Mouse (Mus musculus) intestine, postnatal 0 days (tissue): ENCODE data around the gene Cdkl1. TPM values are rescaled to one million over a fixed set of nuclear protein-coding genes. Genes with fewer than 3 reads are reported as not detected.

Source experiments
- ATAC-seq: fragments of 200-750 bp; cut with Nextera tagmentation; 2 replicates; pipeline ENCODE4 v1.8.0; 2017; ENCODE audit warnings: mild to moderate bottlenecking, moderate TSS enrichment, moderate library complexity
- H3K27ac ChIP-seq: fragments of 300-500 bp; sonication (generic); 2 replicates; pipeline ENCODE4 v1.5.1; 2014; ENCODE audit warnings: mild to moderate bottlenecking, low read depth, low read length, moderate library complexity
- H3K27me3 ChIP-seq: fragments of 300-500 bp; sonication (generic); replicated peaks from 2 replicates; pipeline ENCODE4 v1.6.1; 2014; ENCODE audit warnings: low read length, mixed read lengths; ENCODE audit not compliant: control insufficient read depth, insufficient read depth
- H3K36me3 ChIP-seq: fragments of 300-500 bp; sonication (generic); 2 replicates; pipeline ENCODE4 v1.6.1; 2014; ENCODE audit warnings: mild to moderate bottlenecking, moderate library complexity; ENCODE audit not compliant: control insufficient read depth, insufficient read depth
- H3K4me1 ChIP-seq: fragments of 300-500 bp; sonication (generic); replicated peaks from 2 replicates; pipeline ENCODE4 v1.6.1; 2014; ENCODE audit warnings: antibody characterized with exemption, low read length, mixed read lengths; ENCODE audit not compliant: control insufficient read depth, insufficient read depth
- H3K4me2 ChIP-seq: fragments of 300-500 bp; sonication (generic); replicated peaks from 2 replicates; pipeline ENCODE4 v1.6.1; 2014; ENCODE audit warnings: low read depth, mild to moderate bottlenecking, moderate library complexity
- H3K4me3 ChIP-seq: fragments of 300-500 bp; sonication (generic); 2 replicates; pipeline ENCODE4 v1.5.1; 2014; ENCODE audit warnings: low read depth, low read length
- H3K9ac ChIP-seq: fragments of 300-500 bp; sonication (generic); 2 replicates; pipeline ENCODE4 v1.6.1; 2014; ENCODE audit warnings: mild to moderate bottlenecking, low read depth, low read length
- H3K9me3 ChIP-seq: fragments of 300-500 bp; sonication (generic); 2 replicates; pipeline ENCODE4 v1.6.1; 2016; ENCODE audit warnings: mixed run types; ENCODE audit not compliant: control insufficient read depth
- CTCF ChIP-seq: sonication (generic); IDR thresholded peaks from 2 replicates; pipeline ENCODE4 v1.5.1; 2016; ENCODE audit warnings: low read depth, mild to moderate bottlenecking, control low read depth, antibody characterized with exemption, moderate library complexity
- WGBS: fragments of 180-500 bp; shearing (Covaris S2); extraction: QIAGEN DNeasy Blood & Tissue Kit; methylation state at CpG from one replicate; pipeline ENCODE4 v1.1.7; 2014; 5-methylcytosine and 5-hydroxymethylcytosine counted together
- polyA plus RNA-seq: library from polyadenylated mRNA; unstranded; fragments of >200 nt; fragmentation: Nextera tagmentation; extraction: Ambion mirVana; gene quantifications from 2 replicates; pipeline ENCODE4 v1.2.1, GENCODE M21; 2015

The Cdkl1 gene
- polyA plus RNA-seq, 1 experiment from 2014 or later: 1.5 TPM

- no peaks in the 10 kb centered on the region for H3K27me3 ChIP-seq
- H3K27ac ChIP-seq: no peak overlapping the region; the same call in 1 of the 2 replicates
- no peak overlapping the region for H3K4me2 ChIP-seq
- 61% methylated on average over 11 of the region's 11 CpGs for WGBS
- H3K4me3 ChIP-seq: no peak overlapping the region
- no peak for ATAC-seq
- H3K36me3 ChIP-seq: peaks cover 33% of the 10 kb centered on the region
- no peak for TF ChIP-seq CTCF
- H3K9me3 ChIP-seq: no peaks in the 10 kb centered on the region
- H3K4me1 ChIP-seq: no peaks in the 10 kb centered on the region
- no peak overlapping the region for H3K9ac ChIP-seq
Observed at GRCm38 (mm10) chr12:69807399-69807985, 16.4 kb upstream of the Cdkl1 start.

- WGBS: 84% methylated on average over 6 of the region's 6 CpGs
- no peak overlapping the region for H3K4me2 ChIP-seq
- no peaks in the 10 kb centered on the region for H3K27me3 ChIP-seq
- H3K27ac ChIP-seq: no peak overlapping the region
- no peaks in the 10 kb centered on the region for H3K4me1 ChIP-seq
- H3K9ac ChIP-seq: no peak overlapping the region
- TF ChIP-seq CTCF: no peak
- H3K4me3 ChIP-seq: no peak overlapping the region
- H3K9me3 ChIP-seq: no peaks in the 10 kb centered on the region
- peaks cover 33% of the 10 kb centered on the region for H3K36me3 ChIP-seq
- no peak for ATAC-seq
Observed at GRCm38 (mm10) chr12:69805148-69805547, 14.1 kb upstream of the Cdkl1 start.

GRCm38 (mm10) chr12:69804393-69805070, 13.5 kb upstream of the Cdkl1 start:
- H3K27me3 ChIP-seq: no peaks in the 10 kb centered on the region
- no peaks in the 10 kb centered on the region for H3K4me1 ChIP-seq
- H3K36me3 ChIP-seq: peaks cover 33% of the 10 kb centered on the region
- no peak for ATAC-seq
- no peak overlapping the region for H3K4me2 ChIP-seq
- 92% methylated on average over 10 of the region's 10 CpGs for WGBS
- TF ChIP-seq CTCF: no peak
- no peak overlapping the region for H3K27ac ChIP-seq
- no peak overlapping the region for H3K4me3 ChIP-seq
- no peaks in the 10 kb centered on the region for H3K9me3 ChIP-seq
- no peak overlapping the region for H3K9ac ChIP-seq

GRCm38 (mm10) chr12:69803196-69803595, 12.1 kb upstream of the Cdkl1 start:
- no peak for TF ChIP-seq CTCF
- Histone ChIP-seq H3K36me3 (peaks cover 29% of the 10 kb centered on the region), H3K4me2 (no peak overlapping the region), H3K27me3 (no peaks in the 10 kb centered on the region), H3K4me3 (no peak overlapping the region), H3K4me1 (no peaks in the 10 kb centered on the region), H3K27ac (no peak overlapping the region), H3K9ac (no peak overlapping the region), H3K9me3 (no peaks in the 10 kb centered on the region)
- WGBS: 85% methylated on average over 5 of the region's 6 CpGs
- no peak for ATAC-seq

- H3K4me1 ChIP-seq: no peaks in the 10 kb centered on the region
- H3K27me3 ChIP-seq: no peaks in the 10 kb centered on the region
- no peaks in the 10 kb centered on the region for H3K9me3 ChIP-seq
- 78% methylated on average over 4 of the region's 4 CpGs for WGBS
- no peak overlapping the region for H3K4me3 ChIP-seq
- peaks cover 13% of the 10 kb centered on the region for H3K36me3 ChIP-seq
- no peak overlapping the region for H3K4me2 ChIP-seq
- no peak overlapping the region for H3K27ac ChIP-seq
- no peak for TF ChIP-seq CTCF
- no peak for ATAC-seq
- H3K9ac ChIP-seq: no peak overlapping the region
Observed at GRCm38 (mm10) chr12:69800586-69800985, 9.5 kb upstream of the Cdkl1 start.

GRCm38 (mm10) chr12:69796311-69796710, 5.2 kb upstream of the Cdkl1 start:
- no peaks in the 10 kb centered on the region for H3K9me3 ChIP-seq
- no peak overlapping the region for H3K4me3 ChIP-seq
- no peak overlapping the region for H3K9ac ChIP-seq
- no peak overlapping the region for H3K4me2 ChIP-seq
- no peaks in the 10 kb centered on the region for H3K36me3 ChIP-seq
- no peaks in the 10 kb centered on the region for H3K27me3 ChIP-seq
- no peak overlapping the region for H3K27ac ChIP-seq
- H3K4me1 ChIP-seq: no peaks in the 10 kb centered on the region; the same call in 1 of the 2 replicates
- WGBS: 91% methylated on average over 3 of the region's 3 CpGs
- ATAC-seq: no peak
- TF ChIP-seq CTCF: no peak
